Mouse (Mus musculus) hindbrain, embryonic 11.5 days (tissue): ENCODE data around the gene Dhx8. TPM values are rescaled to one million over a fixed set of nuclear protein-coding genes. Genes with fewer than 3 reads are reported as not detected.

Source experiments
- ATAC-seq: fragments of 200-750 bp; cut with Nextera tagmentation; 2 replicates; pipeline ENCODE4 v1.8.0; 2017; ENCODE audit warnings: mild to moderate bottlenecking, moderate TSS enrichment, moderate library complexity; ENCODE audit not compliant: low FRiP score
- DNase-seq: peaks from one replicate; pipeline ENCODE4 v3.0.0-alpha.2; 2015; ENCODE audit warnings: low spot score
- H3K27ac ChIP-seq: fragments of 300-500 bp; sonication (generic); 2 replicates; pipeline ENCODE4 v1.5.1; 2014; ENCODE audit warnings: mild to moderate bottlenecking, low read depth, low read length
- H3K27me3 ChIP-seq: fragments of 300-500 bp; sonication (generic); 2 replicates; pipeline ENCODE4 v1.6.1; 2014; ENCODE audit warnings: mild to moderate bottlenecking, low read length, moderate library complexity, mixed read lengths; ENCODE audit not compliant: control insufficient read depth, insufficient read depth
- H3K36me3 ChIP-seq: fragments of 300-500 bp; sonication (generic); 2 replicates; pipeline ENCODE4 v1.6.1; 2014; ENCODE audit warnings: mild to moderate bottlenecking, low read length, moderate library complexity, mixed read lengths; ENCODE audit not compliant: control insufficient read depth, insufficient read depth
- H3K4me1 ChIP-seq: fragments of 300-500 bp; sonication (generic); replicated peaks from 2 replicates; pipeline ENCODE4 v1.6.1; 2014; ENCODE audit warnings: low read length, mixed read lengths; ENCODE audit not compliant: control insufficient read depth, insufficient read depth
- H3K4me2 ChIP-seq: fragments of 300-500 bp; sonication (generic); replicated peaks from 2 replicates; pipeline ENCODE4 v1.6.1; 2014; ENCODE audit warnings: mild to moderate bottlenecking, low read depth, low read length
- H3K4me3 ChIP-seq: fragments of 300-500 bp; sonication (generic); 2 replicates; pipeline ENCODE4 v1.5.1; 2014; ENCODE audit warnings: low read depth, low read length
- H3K9ac ChIP-seq: fragments of 300-500 bp; sonication (generic); 2 replicates; pipeline ENCODE4 v1.6.1; 2014; ENCODE audit warnings: low read depth, low read length
- H3K9me3 ChIP-seq: fragments of 300-500 bp; sonication (generic); 2 replicates; pipeline ENCODE4 v1.6.1; 2016; ENCODE audit warnings: low read length; ENCODE audit not compliant: control insufficient read depth
- WGBS: fragments of 180-500 bp; shearing (Covaris S2); extraction: QIAGEN DNeasy Blood & Tissue Kit; methylation state at CpG from one replicate; pipeline ENCODE4 v1.1.7; 2014; 5-methylcytosine and 5-hydroxymethylcytosine counted together
- polyA plus RNA-seq: library from polyadenylated mRNA; unstranded; fragments of >200 nt; fragmentation: Nextera tagmentation; extraction: Ambion mirVana; gene quantifications from 2 replicates; pipeline ENCODE4 v1.2.1, GENCODE M21; 2014

Dhx8 gene
- polyA plus RNA-seq, 1 experiment from 2014 or later: 37.0 TPM

DNA sequence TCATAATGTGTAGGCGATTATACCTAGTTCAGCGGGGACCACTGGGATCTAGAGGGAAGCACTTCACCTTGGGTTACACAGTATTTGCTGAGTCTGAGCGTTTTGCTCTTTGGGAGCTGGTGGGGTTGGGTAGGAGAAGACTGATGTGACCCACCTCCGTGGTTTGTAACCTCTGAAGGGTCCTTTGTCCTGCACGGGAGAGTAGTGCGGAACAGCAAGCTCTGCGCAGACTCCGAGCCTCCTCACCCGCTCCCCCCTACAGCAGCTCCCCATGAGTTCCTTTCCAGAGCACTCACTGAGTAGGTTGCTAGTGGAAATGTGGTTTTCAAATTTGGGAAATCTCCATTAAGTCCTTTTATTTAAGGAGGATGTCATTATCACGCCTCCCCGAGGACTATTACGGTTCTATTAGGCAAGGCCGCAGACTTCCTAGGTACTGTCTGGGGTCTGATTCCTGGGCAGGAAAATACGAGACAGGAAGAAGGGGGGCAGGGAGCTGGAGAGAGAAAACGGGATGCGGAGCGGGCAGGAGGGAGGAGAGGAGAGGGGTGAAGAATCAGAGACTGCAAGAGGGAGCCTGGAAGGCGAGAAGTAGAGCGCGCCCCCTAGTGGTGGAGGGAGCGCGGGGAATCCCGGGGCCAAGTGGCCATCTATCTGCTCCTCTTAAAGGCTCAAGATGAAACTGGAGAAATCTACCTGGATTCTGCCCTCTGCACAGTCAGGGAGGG, 81.8 kb downstream of the Dhx8 start:
- ATAC-seq (peak; percentile 54; the same call in 1 of the 2 replicates), DNase-seq (peak; percentile 95)
- Histone ChIP-seq H3K36me3 (no peaks in the 10 kb centered on the region), H3K4me3 (peak overlapping the region; percentile 24), H3K27me3 (peaks cover 2% of the 10 kb centered on the region; the same call in 1 of the 2 replicates), H3K4me2 (peak overlapping the region; percentile 37), H3K4me1 (peaks cover 5% of the 10 kb centered on the region), H3K9ac (peak overlapping the region; percentile 20; the same call in 1 of the 2 replicates), H3K27ac (no peak overlapping the region), H3K9me3 (no peaks in the 10 kb centered on the region)
- WGBS: 7% methylated on average over 23 of the region's 23 CpGs

DNA sequence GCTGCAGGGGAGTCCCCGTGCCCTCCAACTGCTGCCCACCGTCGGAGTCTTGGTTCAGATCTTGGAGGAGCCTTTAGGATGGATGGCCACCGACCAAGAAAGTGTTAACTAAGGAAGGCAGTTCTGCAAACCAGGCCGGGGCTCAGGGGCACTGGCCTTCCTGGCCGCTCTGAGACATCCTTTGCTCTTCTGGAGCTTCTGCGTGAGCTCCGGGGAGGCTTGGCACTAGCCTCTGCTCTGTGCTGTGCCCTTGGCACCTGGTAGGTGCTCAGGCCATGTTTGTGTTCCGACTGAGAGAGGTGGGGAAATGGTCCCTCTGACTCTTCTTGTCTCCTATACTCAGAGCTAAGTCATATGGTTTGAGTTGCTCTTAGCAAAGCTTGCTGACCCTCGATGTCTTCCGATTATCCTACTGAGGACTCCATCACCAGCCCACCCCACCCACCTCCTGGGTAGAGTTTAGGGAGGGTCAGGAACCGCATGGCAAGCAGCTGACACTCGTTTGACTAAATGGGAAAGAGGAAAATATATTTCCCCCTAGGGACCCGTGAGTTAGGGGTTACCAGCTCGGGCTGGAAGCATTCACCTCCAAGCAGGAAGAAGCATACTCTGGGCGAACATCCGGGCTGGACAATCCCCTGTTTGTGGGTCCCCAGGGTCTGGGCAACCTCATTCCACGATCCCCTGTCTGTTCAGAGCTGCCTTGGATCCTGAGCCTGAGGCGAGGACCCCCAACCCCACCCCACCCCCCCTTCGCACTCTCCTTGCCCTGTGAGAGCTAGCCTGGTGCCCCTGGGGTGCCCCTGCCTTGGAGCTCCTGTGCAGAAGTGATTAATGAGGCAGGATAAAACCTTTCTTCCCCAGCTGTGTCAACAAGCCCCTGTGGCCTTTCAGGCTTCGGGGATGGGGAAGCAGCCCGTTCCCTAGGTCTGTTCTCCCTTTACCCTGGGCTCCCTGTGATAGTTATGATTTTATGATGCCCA, 82.7 kb downstream of the Dhx8 start:
- 0 out of 2 replicates have a peak, but pooled peaks have one; percentile 30 for ATAC-seq

More for the DNA sequence above, 82.7 kb downstream of the Dhx8 start:
- Histone ChIP-seq H3K9ac (no peak overlapping the region), H3K4me2 (peak overlapping the region; percentile 37; the same call in 1 of the 2 replicates), H3K27ac (no peak overlapping the region), H3K27me3 (peaks cover 2% of the 10 kb centered on the region; the same call in 1 of the 2 replicates), H3K4me1 (peaks cover 5% of the 10 kb centered on the region), H3K9me3 (no peaks in the 10 kb centered on the region), H3K36me3 (no peaks in the 10 kb centered on the region), H3K4me3 (no peak overlapping the region)
- DNase-seq: peak; percentile 51
- WGBS: 13% methylated on average over 22 of the region's 22 CpGs

Other genes starting within 250 kb of the Dhx8 start
- gene Brca1, start 181.0 kb upstream of the Dhx8 start, polyA plus RNA-seq: 19.7 and 20.2 TPM in 2 replicates
- gene Nbr1, start 180.8 kb upstream of the Dhx8 start, polyA plus RNA-seq: 83.0 and 93.1 TPM in 2 replicates
- 3.4 and 3.5 TPM in 2 replicates for gene Tmem106a, start 150.7 kb upstream of the Dhx8 start, polyA plus RNA-seq
- not detected in 2 replicates for gene Gm11634, start 133.7 kb upstream of the Dhx8 start, polyA plus RNA-seq
- gene Rdm1, start 105.7 kb upstream of the Dhx8 start, polyA plus RNA-seq: 34.5 and 35.5 TPM in 2 replicates
- 14.1 and 14.2 TPM in 2 replicates for gene Arl4d, start 67.4 kb upstream of the Dhx8 start, polyA plus RNA-seq
- 4.6 and 5.7 TPM in 2 replicates for gene Etv4, start 52.5 kb downstream of the Dhx8 start, polyA plus RNA-seq
- gene Meox1, start 161.5 kb downstream of the Dhx8 start, polyA plus RNA-seq: 1.2 and 2.1 TPM in 2 replicates
- gene Sost, start 234.1 kb downstream of the Dhx8 start, polyA plus RNA-seq: 0.11 and 0.31 TPM in 2 replicates